Mouse (Mus musculus): ENCODE measurements around the gene Magel2. TPM values are rescaled to one million over a fixed set of nuclear protein-coding genes. Genes with fewer than 3 reads are reported as not detected.

Magel2 gene
- polyA plus RNA-seq, 1 experiment from 2014 or later, result 0.57 TPM

DNA sequence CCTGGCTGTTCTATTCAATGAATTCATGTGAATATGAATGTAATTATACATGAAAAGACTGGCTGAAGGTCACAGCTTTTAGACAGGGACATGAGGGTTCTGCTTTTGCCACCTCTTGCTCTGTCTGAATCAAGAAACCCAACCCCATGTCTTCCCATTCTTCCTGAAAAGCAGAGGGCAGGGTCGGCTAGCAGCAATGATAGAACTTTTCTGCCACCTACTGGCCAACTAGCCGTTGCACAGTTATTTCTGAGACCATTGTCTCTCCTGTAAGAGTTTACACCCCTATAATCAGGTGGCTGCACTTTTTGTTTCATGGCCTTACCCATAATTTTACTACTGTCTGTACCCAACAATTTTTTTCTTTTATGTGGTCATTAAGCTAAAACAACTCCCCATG is 5.6 kb downstream of the Magel2 start:
- WGBS, result 4% methylated on average over 2 of the region's 2 CpGs
- Histone ChIP-seq H3K9ac (no peak overlapping the region), H3K9me3 (peaks cover 9% of the 10 kb centered on the region; the same call in 1 of the 2 replicates), H3K4me2 (no peak overlapping the region), H3K27me3 (replicated peaks) (no peaks in the 10 kb centered on the region), H3K27ac (replicated peaks) (no peak overlapping the region), H3K36me3 (no peaks in the 10 kb centered on the region), H3K4me3 (no peak overlapping the region), H3K4me1 (no peaks in the 10 kb centered on the region)
- ATAC-seq (ENCODE audit: extremely low read depth, insufficient number of reproducible peaks, low FRiP score, low TSS enrichment), result no peak

DNA sequence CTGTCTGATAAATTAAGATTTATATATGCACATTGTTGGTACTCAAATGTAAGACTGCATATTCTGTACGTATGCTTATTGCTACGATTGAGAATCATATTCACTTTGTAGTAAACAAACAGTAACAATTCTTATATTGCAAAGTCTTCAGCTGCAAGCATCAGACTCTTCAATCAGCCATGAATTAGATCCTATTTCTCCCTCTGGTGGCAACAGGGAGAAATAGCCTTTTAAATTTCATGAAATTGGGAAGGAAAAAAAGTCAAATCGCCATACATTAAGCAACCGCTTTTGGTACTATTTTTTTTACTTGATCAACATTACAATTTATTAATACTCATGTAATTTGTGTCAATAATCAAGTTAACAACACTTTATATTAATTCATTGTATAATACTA is 11.5 kb downstream of the Magel2 start:
- Histone ChIP-seq H3K27me3 (replicated peaks) (no peaks in the 10 kb centered on the region), H3K36me3 (no peaks in the 10 kb centered on the region), H3K4me2 (no peak overlapping the region), H3K9ac (no peak overlapping the region), H3K4me3 (no peak overlapping the region), H3K9me3 (no peaks in the 10 kb centered on the region), H3K4me1 (no peaks in the 10 kb centered on the region), H3K27ac (replicated peaks) (no peak overlapping the region)
- WGBS, result 30% methylated on average over 4 of the region's 4 CpGs
- ATAC-seq (ENCODE audit: extremely low read depth, insufficient number of reproducible peaks, low FRiP score, low TSS enrichment), result no peak

- no peaks in the 10 kb centered on the region for H3K9me3 ChIP-seq
- H3K36me3 ChIP-seq, result no peaks in the 10 kb centered on the region
- H3K4me2 ChIP-seq, result no peak overlapping the region
- no peak overlapping the region for H3K4me3 ChIP-seq
- no peaks in the 10 kb centered on the region for H3K27me3 ChIP-seq (replicated peaks)
- H3K27ac ChIP-seq (replicated peaks), result no peak overlapping the region
- no peak overlapping the region for H3K9ac ChIP-seq
- 50% methylated on average over 1 of the region's 1 CpGs for WGBS
- no peak; the same call in 1 of the 2 replicates for ATAC-seq (ENCODE audit: extremely low read depth, insufficient number of reproducible peaks, low FRiP score, low TSS enrichment)
- no peaks in the 10 kb centered on the region for H3K4me1 ChIP-seq
Observed at GRCm38 (mm10) chr7:62392202-62392601, 15.4 kb downstream of the Magel2 start.

DNA sequence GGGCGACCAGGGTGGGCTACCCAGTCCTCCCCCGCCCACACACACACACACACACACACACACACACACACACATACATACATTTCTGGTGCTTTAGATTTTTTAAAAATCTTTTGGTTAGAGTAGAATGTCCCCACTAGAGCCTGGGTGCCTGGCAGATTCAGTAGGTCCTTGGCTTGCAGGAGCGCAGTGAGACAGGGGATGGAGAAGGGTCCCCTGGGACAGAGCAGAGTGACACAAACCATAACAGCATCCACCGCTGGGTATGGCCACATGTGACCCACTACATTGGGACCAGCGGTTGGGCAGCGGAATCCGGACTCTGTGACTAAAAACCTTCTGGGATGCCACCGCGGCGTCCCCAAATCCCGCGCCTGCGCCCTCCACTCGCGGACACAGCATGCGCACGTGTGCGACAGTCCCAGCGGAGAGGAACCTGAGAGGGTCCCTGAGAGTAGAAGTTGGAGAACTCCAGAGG is 29.8 kb downstream of the Magel2 start:
- H3K4me3 ChIP-seq, result peak overlapping the region; percentile 13; the same call in 1 of the 2 replicates

DNA sequence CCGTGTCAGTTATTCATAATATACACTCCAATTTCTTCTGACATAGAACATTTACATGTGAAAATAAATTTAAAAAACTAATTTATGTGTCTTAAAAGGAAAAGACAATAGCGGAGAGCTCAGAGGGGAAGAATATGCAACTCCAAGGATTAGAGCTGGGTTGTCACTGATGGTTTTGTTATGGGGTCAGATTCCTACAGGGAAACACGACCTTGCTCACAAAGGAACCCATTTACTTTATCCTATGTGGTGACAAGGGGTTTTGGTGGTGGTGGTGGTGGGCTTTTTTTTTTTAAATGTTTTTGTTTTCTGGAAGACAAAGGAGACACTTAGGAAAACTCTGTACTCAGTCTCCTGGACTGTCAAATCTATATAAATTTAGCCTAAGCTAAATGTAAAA is 31.0 kb downstream of the Magel2 start:
- Histone ChIP-seq H3K4me2 (no peak overlapping the region), H3K27ac (replicated peaks) (no peak overlapping the region), H3K36me3 (no peaks in the 10 kb centered on the region), H3K27me3 (replicated peaks) (0 out of 2 replicates have a peak, but pooled peaks cover 10% of the 10 kb centered on the region), H3K4me1 (no peaks in the 10 kb centered on the region), H3K4me3 (no peak overlapping the region), H3K9ac (no peak overlapping the region), H3K9me3 (peaks cover 4% of the 10 kb centered on the region; the same call in 1 of the 2 replicates)
- ATAC-seq (ENCODE audit: extremely low read depth, insufficient number of reproducible peaks, low FRiP score, low TSS enrichment), result no peak
- WGBS, result 48% methylated on average over 3 of the region's 3 CpGs

More for the DNA sequence above, 29.8 kb downstream of the Magel2 start:
- H3K27me3 ChIP-seq (replicated peaks), result 0 out of 2 replicates have a peak, but pooled peaks cover 10% of the 10 kb centered on the region
- H3K36me3 ChIP-seq, result no peaks in the 10 kb centered on the region
- 42% methylated on average over 19 of the region's 19 CpGs for WGBS
- no peak overlapping the region for H3K9ac ChIP-seq
- no peak overlapping the region for H3K27ac ChIP-seq (replicated peaks)
- no peak for ATAC-seq (ENCODE audit: extremely low read depth, insufficient number of reproducible peaks, low FRiP score, low TSS enrichment)
- peak overlapping the region; percentile 44 for H3K4me2 ChIP-seq
- H3K9me3 ChIP-seq, result peaks cover 4% of the 10 kb centered on the region; the same call in 1 of the 2 replicates
- H3K4me1 ChIP-seq, result no peaks in the 10 kb centered on the region

DNA sequence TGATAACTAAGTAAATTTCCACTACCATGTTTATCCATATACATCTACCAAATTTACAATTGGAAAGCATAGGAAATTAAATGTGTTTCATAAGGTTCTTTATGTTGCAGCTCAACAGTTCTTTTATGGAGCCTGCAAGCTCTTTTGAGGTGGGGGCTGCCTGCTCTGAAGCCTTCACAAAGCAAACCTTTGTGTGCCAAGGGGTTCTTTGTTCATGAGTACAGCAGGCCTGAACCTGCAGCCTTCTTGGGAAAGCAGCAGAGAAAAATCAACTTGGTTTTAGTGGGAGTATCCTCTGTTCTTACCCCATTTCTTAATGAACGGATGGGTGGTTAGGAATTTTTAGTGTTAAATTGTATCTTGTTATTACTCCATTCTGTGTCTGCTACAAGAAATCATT is 38.4 kb downstream of the Magel2 start:
- no peak overlapping the region for H3K9ac ChIP-seq
- ATAC-seq (ENCODE audit: extremely low read depth, insufficient number of reproducible peaks, low FRiP score, low TSS enrichment), result no peak
- H3K9me3 ChIP-seq, result no peaks in the 10 kb centered on the region
- 68% methylated on average over 1 of the region's 1 CpGs for WGBS
- H3K27ac ChIP-seq (replicated peaks), result no peak overlapping the region
- no peak overlapping the region for H3K4me2 ChIP-seq
- H3K4me3 ChIP-seq, result no peak overlapping the region
- H3K36me3 ChIP-seq, result no peaks in the 10 kb centered on the region
- 0 out of 2 replicates have a peak, but pooled peaks cover 11% of the 10 kb centered on the region for H3K4me1 ChIP-seq
- no peaks in the 10 kb centered on the region for H3K27me3 ChIP-seq (replicated peaks)

- Histone ChIP-seq H3K4me1 (0 out of 2 replicates have a peak, but pooled peaks cover 11% of the 10 kb centered on the region), H3K9me3 (peaks cover 5% of the 10 kb centered on the region; the same call in 1 of the 2 replicates), H3K27ac (replicated peaks) (no peak overlapping the region), H3K4me3 (no peak overlapping the region), H3K9ac (no peak overlapping the region), H3K27me3 (replicated peaks) (no peaks in the 10 kb centered on the region), H3K36me3 (no peaks in the 10 kb centered on the region), H3K4me2 (no peak overlapping the region)
- ATAC-seq (ENCODE audit: extremely low read depth, insufficient number of reproducible peaks, low FRiP score, low TSS enrichment), result no peak
Observed at GRCm38 (mm10) chr7:62416173-62416572, 39.4 kb downstream of the Magel2 start.

- Histone ChIP-seq H3K27ac (replicated peaks) (no peak overlapping the region), H3K4me1 (0 out of 2 replicates have a peak, but pooled peaks cover 11% of the 10 kb centered on the region), H3K4me2 (peak overlapping the region; percentile 74; the same call in 1 of the 2 replicates), H3K36me3 (no peaks in the 10 kb centered on the region), H3K4me3 (no peak overlapping the region), H3K9me3 (peaks cover 5% of the 10 kb centered on the region; the same call in 1 of the 2 replicates), H3K27me3 (replicated peaks) (peaks cover 9% of the 10 kb centered on the region; the same call in 1 of the 2 replicates), H3K9ac (no peak overlapping the region)
- 80% methylated on average over 9 of the region's 9 CpGs for WGBS
- ATAC-seq (ENCODE audit: extremely low read depth, insufficient number of reproducible peaks, low FRiP score, low TSS enrichment), result no peak
Observed at GRCm38 (mm10) chr7:62418346-62418745, 41.5 kb downstream of the Magel2 start.

DNA sequence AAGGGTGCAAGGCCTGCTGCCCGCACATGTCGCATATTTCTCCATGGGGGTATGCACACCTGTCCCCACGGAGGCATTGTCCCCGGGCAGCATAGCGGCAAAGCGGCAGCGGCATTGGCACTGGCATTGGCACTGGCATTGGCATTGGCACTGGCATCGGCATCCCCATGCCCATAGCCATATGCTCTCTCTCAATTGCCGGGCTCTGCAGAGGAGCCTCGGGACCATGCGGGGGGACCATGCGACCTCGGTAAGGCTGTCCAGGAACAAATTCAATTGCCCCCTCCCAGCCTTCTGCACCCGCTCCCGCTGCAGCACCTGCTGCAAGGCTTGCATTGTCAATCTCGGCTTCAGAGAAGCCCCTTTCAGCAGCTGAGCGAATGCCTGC is 42.3 kb downstream of the Magel2 start:
- no peak for ATAC-seq (ENCODE audit: extremely low read depth, insufficient number of reproducible peaks, low FRiP score, low TSS enrichment)
- peaks cover 5% of the 10 kb centered on the region; the same call in 1 of the 2 replicates for H3K9me3 ChIP-seq
- peak overlapping the region; percentile 74 for H3K4me2 ChIP-seq
- H3K27ac ChIP-seq (replicated peaks), result no peak overlapping the region
- 56% methylated on average over 17 of the region's 17 CpGs for WGBS
- H3K27me3 ChIP-seq (replicated peaks), result peaks cover 10% of the 10 kb centered on the region; the same call in 1 of the 2 replicates
- H3K36me3 ChIP-seq, result no peaks in the 10 kb centered on the region
- peak overlapping the region; percentile 85 for H3K9ac ChIP-seq
- H3K4me1 ChIP-seq, result 0 out of 2 replicates have a peak, but pooled peaks cover 11% of the 10 kb centered on the region
- H3K4me3 ChIP-seq, result peak overlapping the region; percentile 72

- 16% methylated on average over 49 of the region's 49 CpGs for WGBS
- 0 out of 2 replicates have a peak, but pooled peaks cover 11% of the 10 kb centered on the region for H3K4me1 ChIP-seq
- peak within 1 kb of the TSS; percentile 85 for H3K9ac ChIP-seq
- peak within 1 kb of the TSS; percentile 72 for H3K4me3 ChIP-seq
- H3K36me3 ChIP-seq, result no peaks in the 10 kb centered on the region
- no peak within 1 kb of the TSS for H3K27ac ChIP-seq (replicated peaks)
- H3K9me3 ChIP-seq, result peaks cover 7% of the 10 kb centered on the region
- H3K27me3 ChIP-seq (replicated peaks), result peaks cover 10% of the 10 kb centered on the region; the same call in 1 of the 2 replicates
- peak within 1 kb of the TSS; percentile 74 for H3K4me2 ChIP-seq
- ATAC-seq (ENCODE audit: extremely low read depth, insufficient number of reproducible peaks, low FRiP score, low TSS enrichment), result no peak
Observed at GRCm38 (mm10) chr7:62419493-62420360, 42.9 kb downstream of the Magel2 start, which contains the start of gene Mkrn3. TSS of gene Mkrn3 (minus strand) at chr7:62420139.

- Histone ChIP-seq H3K36me3 (no peaks in the 10 kb centered on the region), H3K27me3 (replicated peaks) (peaks cover 10% of the 10 kb centered on the region; the same call in 1 of the 2 replicates), H3K4me3 (peak overlapping the region; percentile 72; the same call in 1 of the 2 replicates), H3K9me3 (peaks cover 7% of the 10 kb centered on the region), H3K27ac (replicated peaks) (no peak overlapping the region), H3K4me2 (peak overlapping the region; percentile 74), H3K4me1 (0 out of 2 replicates have a peak, but pooled peaks cover 11% of the 10 kb centered on the region), H3K9ac (no peak overlapping the region)
- ATAC-seq (ENCODE audit: extremely low read depth, insufficient number of reproducible peaks, low FRiP score, low TSS enrichment), result no peak
- 67% methylated on average over 6 of the region's 6 CpGs for WGBS
Observed at GRCm38 (mm10) chr7:62420566-62420965, 43.8 kb downstream of the Magel2 start.
